Mouse (Mus musculus) testis, adult 2 months (tissue): ENCODE measurements around the gene Barx1.

Experiments used
- CTCF ChIP-seq: fragments of 200-500 bp; IDR thresholded peaks from 2 replicates; pipeline ENCODE4 v1.5.1; 2012; ENCODE audit warnings: low read depth, mild to moderate bottlenecking, inconsistent platforms, low read length, moderate library complexity; ENCODE audit not compliant: control insufficient read depth, insufficient read depth, insufficient replicate concordance
- POLR2A ChIP-seq: fragments of 200-500 bp; IDR thresholded peaks from 2 replicates; pipeline ENCODE4 v1.6.1; 2012; ENCODE audit warnings: low read depth, mild to moderate bottlenecking, inconsistent platforms, low read length, moderate library complexity; ENCODE audit not compliant: control insufficient read depth

- no peak for TF ChIP-seq POLR2A
- TF ChIP-seq CTCF: no peak
Measured at GRCm38 (mm10) chr13:48686666-48687065, 23.9 kb downstream of the Barx1 start.
